Mouse (Mus musculus) lung, postnatal 10 days (tissue): ENCODE results near the gene Kbtbd12.

Experiments
- DNase-seq: peaks from one replicate; pipeline ENCODE4 v3.0.0; 2021

Kbtbd12 gene

GRCm38 (mm10) chr6:88548405-88549049 lies 89.2 kb downstream of the Kbtbd12 start:
- DNase-seq = no peak

DNA sequence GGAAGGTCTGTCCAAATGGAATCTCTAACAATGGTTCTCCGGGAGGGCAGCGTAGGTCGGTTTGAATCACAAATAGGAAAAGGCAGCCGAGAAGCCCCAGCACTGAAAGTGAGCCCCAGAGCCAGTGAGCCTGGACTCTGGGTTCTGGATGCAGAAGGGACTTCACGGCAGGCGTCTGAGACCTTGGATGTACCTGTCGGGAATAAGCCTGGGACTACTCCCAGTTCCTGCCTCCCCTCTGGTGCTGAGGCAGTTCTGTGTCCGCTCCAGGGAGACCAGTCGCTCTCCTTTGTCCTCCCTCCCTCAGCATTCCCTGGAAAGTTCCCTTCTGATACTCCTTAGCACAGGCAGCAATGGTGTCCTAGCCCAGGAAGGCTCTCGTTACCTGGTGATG lies 92.4 kb downstream of the Kbtbd12 start:
- no peak for DNase-seq

DNA sequence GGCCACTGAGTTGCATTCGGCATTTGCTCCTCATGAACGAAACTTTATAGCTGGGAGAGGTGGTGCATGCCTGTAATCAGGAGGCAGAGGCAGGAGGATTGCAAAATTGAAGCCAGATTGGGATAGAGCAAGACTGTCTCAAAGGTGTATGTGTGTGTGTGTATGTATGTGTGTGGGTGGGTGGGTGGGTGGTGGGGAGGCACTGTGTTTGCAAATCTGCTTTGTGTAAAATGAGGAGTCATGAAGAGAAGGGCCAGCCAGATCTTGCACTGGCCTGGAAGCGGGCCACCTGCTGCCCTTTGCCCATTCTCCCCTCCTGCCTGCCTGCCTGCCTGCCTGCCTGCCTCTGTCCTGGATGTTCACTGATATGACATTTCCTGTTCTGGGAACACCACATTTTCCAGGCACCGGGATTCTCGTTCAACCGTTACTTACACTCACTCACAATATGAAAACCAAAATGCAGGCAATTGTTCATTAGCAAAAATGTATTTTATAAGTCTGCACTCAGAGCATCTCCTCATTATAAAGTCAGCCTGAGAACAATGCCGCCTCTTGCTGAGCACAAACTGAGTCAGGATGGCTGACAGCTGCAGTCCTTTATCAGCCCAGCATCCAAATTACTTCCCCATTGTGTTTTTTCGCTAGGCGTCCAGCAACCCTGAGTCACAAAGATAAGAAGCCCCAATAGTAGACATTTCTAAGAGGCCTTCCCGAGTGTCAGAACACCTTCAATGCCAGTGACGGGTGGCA lies 92.9 kb downstream of the Kbtbd12 start:
- DNase-seq = no peak

DNA sequence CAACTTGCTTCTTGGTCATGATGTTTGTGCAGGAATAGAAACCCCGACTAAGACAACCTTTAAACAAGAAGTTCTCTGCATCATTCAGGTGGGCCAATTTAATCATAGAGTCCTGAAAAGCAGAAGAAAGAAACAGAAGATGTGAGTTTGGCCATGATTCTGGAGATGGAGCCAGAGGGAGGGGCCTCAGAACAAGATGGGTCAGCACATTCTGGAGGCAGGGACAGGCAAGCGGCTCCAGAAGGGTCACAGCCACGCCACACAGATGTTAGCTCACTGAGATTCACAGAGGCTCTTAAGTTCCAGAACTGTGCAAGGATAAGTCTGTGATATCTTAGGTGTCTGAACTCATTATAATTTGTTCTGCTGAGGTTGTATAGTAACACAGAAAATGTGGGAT lies 93.5 kb downstream of the Kbtbd12 start:
- DNase-seq = no peak

DNA sequence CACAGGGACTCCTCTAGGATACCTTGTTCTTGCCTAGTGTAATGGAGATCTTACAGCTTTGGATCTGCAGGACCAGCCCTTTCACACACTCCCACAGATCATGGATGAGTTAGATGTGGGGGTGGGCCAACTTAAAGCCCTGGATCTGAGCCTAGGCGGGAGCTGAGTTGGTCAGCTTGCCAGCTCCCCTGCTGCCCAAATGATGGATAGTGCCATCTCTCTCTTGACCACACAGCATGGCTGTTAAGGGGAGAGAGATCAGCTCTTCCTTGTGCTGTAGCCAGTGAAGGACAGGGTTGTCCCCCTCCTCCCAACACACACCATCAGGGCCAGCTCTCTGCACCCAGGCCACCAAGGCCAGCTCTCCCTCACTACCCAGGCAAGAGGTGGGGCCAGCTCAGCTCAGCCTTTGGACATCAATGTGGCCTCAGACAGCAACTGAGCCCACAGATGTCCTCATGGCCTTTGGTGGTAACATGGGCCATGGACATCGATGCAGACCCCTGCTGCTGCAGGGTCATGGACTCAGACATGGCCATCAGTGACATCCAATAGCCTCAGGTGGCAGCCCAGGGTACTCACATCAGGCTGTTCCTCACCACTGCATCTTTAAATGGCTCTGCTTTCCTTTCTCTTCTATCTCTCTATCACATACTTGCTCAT lies 97.5 kb downstream of the Kbtbd12 start:
- DNase-seq = no peak

- DNase-seq = no peak
Measured at GRCm38 (mm10) chr6:88530306-88530705, 107.4 kb downstream of the Kbtbd12 start.

DNA sequence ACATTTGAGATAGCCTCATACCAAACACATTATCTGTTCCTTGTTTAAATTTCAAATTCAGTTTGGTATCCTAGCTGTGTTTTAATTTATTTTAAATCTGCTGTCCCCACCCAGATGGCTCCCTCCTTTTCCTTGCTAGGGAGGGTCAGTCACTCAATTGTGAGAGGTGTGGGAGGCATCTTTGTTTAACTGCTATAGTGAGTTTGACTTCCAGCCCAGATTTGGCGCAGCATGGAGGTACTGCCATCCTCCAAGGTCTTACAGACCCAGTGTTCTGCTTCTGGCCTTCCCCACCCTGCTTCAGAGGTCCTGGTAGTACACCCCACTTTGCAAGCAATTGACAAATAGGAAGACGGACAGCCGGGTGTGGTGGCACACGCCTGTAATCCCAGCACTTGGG lies 113.7 kb downstream of the Kbtbd12 start:
- DNase-seq = no peak

- no peak for DNase-seq
Measured at GRCm38 (mm10) chr6:88523451-88523850, 114.3 kb downstream of the Kbtbd12 start.

- no peak for DNase-seq
Measured at GRCm38 (mm10) chr6:88523043-88523442, 114.7 kb downstream of the Kbtbd12 start.

GRCm38 (mm10) chr6:88522606-88523005 lies 115.1 kb downstream of the Kbtbd12 start:
- DNase-seq = no peak

- DNase-seq = no peak
Measured at GRCm38 (mm10) chr6:88521821-88522220, 115.9 kb downstream of the Kbtbd12 start.

DNA sequence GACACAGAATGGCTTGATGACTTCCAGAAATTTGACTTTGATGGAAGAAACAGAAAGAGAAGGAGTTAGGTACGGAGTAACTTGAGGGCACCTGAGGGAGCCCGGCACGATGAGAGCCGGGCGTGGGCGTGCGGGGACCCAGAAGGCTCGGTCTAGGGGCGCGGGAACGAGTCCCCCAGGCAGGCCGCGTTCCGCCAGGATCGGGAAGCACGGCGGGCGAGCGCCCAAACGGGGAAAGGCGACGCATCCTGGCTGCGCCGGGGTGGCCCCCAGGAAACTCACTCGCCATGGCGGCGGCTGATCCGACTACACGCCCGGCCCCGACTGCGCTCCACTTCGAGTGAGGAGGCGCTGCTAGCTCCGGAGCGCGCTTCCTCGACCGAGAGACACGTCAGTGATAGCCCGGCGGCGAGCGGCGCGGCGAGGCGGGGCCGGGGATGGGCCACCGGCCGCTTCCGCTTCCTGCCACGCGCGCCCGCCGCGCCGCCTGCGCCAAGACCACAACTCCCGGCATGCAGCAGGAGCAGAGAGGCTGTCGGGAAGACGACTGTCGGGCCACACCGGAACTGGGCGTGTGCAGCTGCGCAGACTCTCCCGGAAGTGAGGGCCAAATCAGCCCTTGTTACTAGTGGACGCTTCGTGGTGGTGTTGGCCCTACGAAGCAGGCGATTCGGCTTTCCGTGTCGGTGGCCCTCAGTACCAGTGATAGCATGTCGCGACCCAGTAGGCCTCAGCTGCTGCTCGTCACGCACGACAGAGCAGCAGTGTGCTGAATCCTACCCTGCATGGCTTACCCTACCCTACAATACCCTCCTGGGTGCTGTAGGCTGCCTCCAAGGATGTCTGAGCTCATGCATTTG lies 119.1 kb downstream of the Kbtbd12 start, which contains the start of gene Sec61a1:
Sec61a1 (minus strand) TSS at position 502 of the 860 bp plus-strand sequence.
- peak; percentile 97 for DNase-seq

GRCm38 (mm10) chr6:88517701-88518403 lies 119.9 kb downstream of the Kbtbd12 start:
- no peak for DNase-seq

- no peak for DNase-seq
Measured at GRCm38 (mm10) chr6:88516667-88517066, 121.1 kb downstream of the Kbtbd12 start.

GRCm38 (mm10) chr6:88515971-88516370 lies 121.8 kb downstream of the Kbtbd12 start:
- DNase-seq = no peak

GRCm38 (mm10) chr6:88514546-88514945 lies 123.2 kb downstream of the Kbtbd12 start:
- DNase-seq = no peak

DNA sequence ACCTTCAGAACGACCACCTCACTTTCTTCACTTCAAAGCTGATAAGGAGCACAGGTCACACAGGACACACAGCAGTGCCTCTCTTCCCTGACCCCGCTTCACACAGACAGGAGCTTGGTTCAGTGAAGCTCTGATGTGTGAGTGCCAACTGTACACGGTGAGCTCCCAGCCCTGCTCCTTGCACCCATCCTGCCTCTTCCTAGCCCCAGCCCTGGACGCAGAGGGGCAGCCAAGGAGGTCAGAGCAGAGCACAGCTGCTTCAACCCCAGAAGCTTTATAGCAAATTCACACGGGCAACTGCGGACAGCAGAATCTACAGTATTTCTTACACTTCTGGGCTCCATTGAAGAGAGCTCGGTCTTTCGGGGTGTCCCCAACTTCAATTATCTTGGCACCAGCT lies 123.8 kb downstream of the Kbtbd12 start:
- DNase-seq = no peak

GRCm38 (mm10) chr6:88503044-88503443 lies 134.7 kb downstream of the Kbtbd12 start:
- DNase-seq = no peak

- no peak for DNase-seq
Measured at GRCm38 (mm10) chr6:88502030-88502970, 135.4 kb downstream of the Kbtbd12 start.

- DNase-seq = no peak
Measured at GRCm38 (mm10) chr6:88500405-88500767, 137.4 kb downstream of the Kbtbd12 start.
